Mouse (Mus musculus) lung, embryonic 14.5 days (tissue): Measurements from ENCODE around the gene Tpm3. TPM values are rescaled to one million over a fixed set of nuclear protein-coding genes. Genes with fewer than 3 reads are reported as not detected.

Source experiments
- ATAC-seq: fragments of 200-750 bp; cut with Nextera tagmentation; 2 replicates; pipeline ENCODE4 v1.8.0; 2017; ENCODE audit warnings: mild to moderate bottlenecking, moderate TSS enrichment, moderate library complexity; ENCODE audit not compliant: insufficient read depth
- DNase-seq: peaks from one replicate; pipeline ENCODE4 v3.0.0-alpha.2; 2015
- H3K27ac ChIP-seq: fragments of 300-500 bp; sonication (generic); 2 replicates; pipeline ENCODE4 v1.5.1; 2014; ENCODE audit warnings: low read depth, mild to moderate bottlenecking, moderate library complexity
- H3K27me3 ChIP-seq: fragments of 300-500 bp; sonication (generic); 2 replicates; pipeline ENCODE4 v1.6.1; 2014; ENCODE audit warnings: low read length, control low read depth; ENCODE audit not compliant: insufficient read depth
- H3K36me3 ChIP-seq: fragments of 300-500 bp; sonication (generic); 2 replicates; pipeline ENCODE4 v1.6.1; 2014; ENCODE audit warnings: control low read depth; ENCODE audit not compliant: insufficient read depth
- H3K4me1 ChIP-seq: fragments of 300-500 bp; sonication (generic); 2 replicates; pipeline ENCODE4 v1.6.1; 2014; ENCODE audit warnings: antibody characterized with exemption, control low read depth; ENCODE audit not compliant: insufficient read depth
- H3K4me2 ChIP-seq: fragments of 300-500 bp; sonication (generic); 2 replicates; pipeline ENCODE4 v1.6.1; 2014; ENCODE audit warnings: mild to moderate bottlenecking
- H3K4me3 ChIP-seq: fragments of 300-500 bp; sonication (generic); 2 replicates; pipeline ENCODE4 v1.5.1; 2014; ENCODE audit warnings: low read depth, low read length
- H3K9ac ChIP-seq: fragments of 300-500 bp; sonication (generic); 2 replicates; pipeline ENCODE4 v1.6.1; 2014
- H3K9me3 ChIP-seq: fragments of 300-500 bp; sonication (generic); 2 replicates; pipeline ENCODE4 v1.6.1; 2016; ENCODE audit warnings: low read depth, low read length, control low read depth
- CTCF ChIP-seq: IDR thresholded peaks from 2 replicates; pipeline ENCODE4 v1.5.1; 2016; ENCODE audit warnings: antibody characterized with exemption, low read depth
- WGBS: fragments of 180-500 bp; shearing (Covaris S2); extraction: QIAGEN DNeasy Blood & Tissue Kit; methylation state at CpG from one replicate; pipeline ENCODE4 v1.1.7; 2014; 5-methylcytosine and 5-hydroxymethylcytosine counted together
- polyA plus RNA-seq: library from polyadenylated mRNA; unstranded; fragments of >200 nt; fragmentation: Nextera tagmentation; extraction: Ambion mirVana; gene quantifications from 2 replicates; pipeline ENCODE4 v1.2.1, GENCODE M21; 2014

Gene Tpm3
- polyA plus RNA-seq, 1 experiment from 2014 or later = 634 TPM

DNA sequence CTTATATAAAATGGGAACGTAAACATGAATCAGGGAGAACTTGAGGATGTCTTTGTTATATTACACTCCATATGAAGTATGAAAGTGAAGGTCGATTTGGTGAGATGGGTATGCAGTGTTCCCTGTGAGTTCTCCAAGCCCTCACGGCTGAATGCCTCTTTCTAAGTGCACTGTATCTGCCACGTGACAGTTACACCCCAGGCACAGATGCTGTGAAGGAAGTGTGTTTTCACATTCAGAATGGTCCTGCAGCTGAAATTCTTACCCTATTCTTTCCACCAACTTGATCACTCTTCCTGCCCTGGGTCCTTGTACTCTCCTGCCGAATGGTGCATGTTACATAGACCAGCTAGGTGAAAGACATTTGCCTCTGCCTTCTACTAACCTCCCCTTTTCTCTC lies 25.5 kb downstream of the Tpm3 start:
- no peak for TF ChIP-seq CTCF
- no peaks in the 10 kb centered on the region for H3K9me3 ChIP-seq
- WGBS = 82% methylated on average over 5 of the region's 5 CpGs
- H3K4me2 ChIP-seq = no peak overlapping the region
- H3K27me3 ChIP-seq = no peaks in the 10 kb centered on the region
- H3K4me1 ChIP-seq = no peaks in the 10 kb centered on the region
- ATAC-seq = no peak
- H3K36me3 ChIP-seq = peaks cover 68% of the 10 kb centered on the region
- no peak for DNase-seq
- no peak overlapping the region for H3K4me3 ChIP-seq
- no peak overlapping the region for H3K9ac ChIP-seq
- H3K27ac ChIP-seq = no peak overlapping the region

DNA sequence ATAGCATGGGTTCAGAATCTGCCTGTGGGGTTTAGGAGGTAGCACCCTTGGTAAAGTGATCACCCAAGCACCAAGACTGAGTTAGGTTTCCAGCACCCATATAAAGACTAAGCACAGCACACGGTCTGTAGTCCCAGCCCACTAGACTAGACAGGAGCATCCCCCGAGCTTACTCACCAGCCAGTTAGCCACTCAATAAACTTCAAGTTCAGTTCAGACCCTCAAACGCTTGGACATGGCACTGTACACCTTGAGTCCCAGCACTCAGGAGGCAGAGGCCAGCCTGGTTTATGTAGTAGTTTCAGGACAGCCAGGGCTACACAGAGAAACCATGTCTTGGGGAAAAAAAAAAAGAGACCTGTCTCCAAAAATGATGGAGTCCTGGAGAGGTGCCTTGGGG lies 28.6 kb downstream of the Tpm3 start:
- Histone ChIP-seq H3K9me3 (no peaks in the 10 kb centered on the region), H3K9ac (no peak overlapping the region), H3K36me3 (peaks cover 39% of the 10 kb centered on the region), H3K4me3 (no peak overlapping the region), H3K27ac (no peak overlapping the region), H3K4me2 (no peak overlapping the region), H3K4me1 (no peaks in the 10 kb centered on the region), H3K27me3 (no peaks in the 10 kb centered on the region)
- no peak for TF ChIP-seq CTCF
- no peak for DNase-seq
- WGBS = 83% methylated on average over 3 of the region's 3 CpGs
- ATAC-seq = no peak

DNA sequence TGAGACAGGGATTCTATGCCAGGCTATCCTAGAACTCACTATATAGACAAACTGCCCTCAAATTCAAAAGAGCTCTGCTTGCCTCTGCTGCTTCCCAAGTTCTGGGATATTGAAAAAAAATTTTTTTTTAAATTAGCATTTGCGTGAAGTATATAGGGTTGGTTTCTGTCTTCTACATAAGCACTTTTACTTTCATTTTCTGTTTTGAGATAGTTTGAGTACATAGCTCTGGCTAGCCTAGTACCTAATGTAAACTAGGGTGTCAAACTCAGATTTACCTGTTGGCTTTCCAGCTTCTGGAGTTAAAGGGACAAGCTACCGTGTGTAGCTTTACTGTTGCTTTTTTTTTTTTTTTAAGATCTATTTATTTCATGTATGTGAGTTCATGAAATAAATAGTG lies 29.2 kb downstream of the Tpm3 start:
- ATAC-seq (no peak), DNase-seq (no peak)
- Histone ChIP-seq H3K27me3 (no peaks in the 10 kb centered on the region), H3K9ac (no peak overlapping the region), H3K9me3 (no peaks in the 10 kb centered on the region), H3K4me2 (no peak overlapping the region), H3K36me3 (peaks cover 33% of the 10 kb centered on the region), H3K4me1 (no peaks in the 10 kb centered on the region), H3K27ac (no peak overlapping the region), H3K4me3 (no peak overlapping the region)
- 92% methylated on average over 2 of the region's 2 CpGs for WGBS
- TF ChIP-seq CTCF = no peak

DNA sequence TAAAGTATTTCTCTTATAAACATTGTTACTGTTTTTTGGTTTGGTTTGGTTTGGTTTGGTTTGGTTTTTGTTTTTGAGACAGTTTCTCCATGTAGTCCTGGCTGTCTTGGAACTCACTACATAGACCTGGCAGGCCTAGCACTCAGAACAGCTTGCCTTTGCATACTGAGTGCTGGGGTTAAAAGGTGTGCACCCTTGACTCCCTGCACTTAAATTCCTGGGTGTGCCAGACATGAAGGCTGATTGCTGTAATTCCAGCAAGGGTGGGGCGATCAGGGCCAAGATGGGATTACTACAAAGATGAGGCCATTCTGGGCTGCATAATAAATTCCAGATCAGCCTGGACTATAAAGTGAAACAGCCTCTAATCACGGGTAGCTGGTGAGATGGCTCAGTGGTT lies 29.8 kb downstream of the Tpm3 start:
- H3K27ac ChIP-seq = no peak overlapping the region
- H3K9ac ChIP-seq = no peak overlapping the region
- peaks cover 29% of the 10 kb centered on the region for H3K36me3 ChIP-seq
- no peak for TF ChIP-seq CTCF
- DNase-seq = no peak
- H3K27me3 ChIP-seq = no peaks in the 10 kb centered on the region
- ATAC-seq = no peak
- no peak overlapping the region for H3K4me2 ChIP-seq
- no peaks in the 10 kb centered on the region for H3K4me1 ChIP-seq
- no peak overlapping the region for H3K4me3 ChIP-seq
- 85% methylated on average over 2 of the region's 2 CpGs for WGBS
- H3K9me3 ChIP-seq = no peaks in the 10 kb centered on the region

DNA sequence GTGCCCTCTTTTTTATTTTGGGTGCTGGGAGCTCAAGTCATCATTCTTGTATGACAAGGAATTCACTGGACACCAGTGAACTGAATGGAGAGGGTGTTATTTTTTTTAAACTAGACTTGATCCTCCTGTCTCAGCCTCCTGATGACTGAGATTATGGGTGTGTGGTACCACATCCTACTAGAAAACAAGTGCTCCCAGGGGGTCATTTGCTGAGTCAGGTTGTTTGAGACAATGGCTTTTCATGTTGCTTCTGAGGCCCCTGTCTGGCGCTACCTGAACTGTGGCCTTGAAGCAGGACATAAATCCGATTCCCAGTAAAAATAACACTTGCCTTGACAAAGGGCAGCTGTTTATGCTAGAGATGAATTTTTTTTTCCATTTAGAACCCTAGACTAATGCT lies 30.7 kb downstream of the Tpm3 start:
- 67% methylated on average over 2 of the region's 2 CpGs for WGBS
- Histone ChIP-seq H3K36me3 (peaks cover 21% of the 10 kb centered on the region), H3K4me2 (no peak overlapping the region), H3K9me3 (no peaks in the 10 kb centered on the region), H3K4me3 (no peak overlapping the region), H3K27ac (no peak overlapping the region), H3K9ac (no peak overlapping the region), H3K27me3 (no peaks in the 10 kb centered on the region), H3K4me1 (no peaks in the 10 kb centered on the region)
- TF ChIP-seq CTCF = no peak
- ATAC-seq = no peak
- DNase-seq = no peak

DNA sequence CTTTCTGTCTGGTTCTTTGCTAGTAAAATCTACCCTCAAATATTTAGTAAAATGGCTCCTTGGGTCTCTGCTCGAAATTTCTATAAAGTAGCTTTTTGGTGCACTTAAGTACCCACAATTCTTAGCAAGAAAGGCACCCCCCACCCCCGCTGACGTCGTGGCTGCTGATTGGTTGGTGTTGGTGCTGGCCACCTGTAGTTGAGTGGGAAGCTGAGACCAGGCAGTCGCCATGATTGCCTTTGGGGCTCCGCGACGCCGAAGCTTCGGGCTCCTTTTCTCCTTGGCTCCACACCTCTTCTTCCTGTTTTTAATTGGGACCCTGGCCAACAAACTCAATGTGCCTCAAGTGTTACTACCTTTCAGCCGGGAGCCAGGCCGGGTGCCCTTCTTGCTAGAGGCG lies 31.5 kb downstream of the Tpm3 start, which contains the start of gene Nup210l:
TSS of gene Nup210l (plus strand) at position 195 of the 400 bp plus-strand sequence.
- no peaks in the 10 kb centered on the region for H3K4me1 ChIP-seq
- H3K4me2 ChIP-seq = no peak within 1 kb of the TSS
- no peak within 1 kb of the TSS for H3K4me3 ChIP-seq
- H3K9ac ChIP-seq = no peak within 1 kb of the TSS
- ATAC-seq (no peak), DNase-seq (no peak)
- TF ChIP-seq CTCF = no peak
- H3K36me3 ChIP-seq = peaks cover 13% of the 10 kb centered on the region
- 85% methylated on average over 13 of the region's 13 CpGs for WGBS
- H3K27ac ChIP-seq = no peak within 1 kb of the TSS
- no peaks in the 10 kb centered on the region for H3K9me3 ChIP-seq
- H3K27me3 ChIP-seq = no peaks in the 10 kb centered on the region

DNA sequence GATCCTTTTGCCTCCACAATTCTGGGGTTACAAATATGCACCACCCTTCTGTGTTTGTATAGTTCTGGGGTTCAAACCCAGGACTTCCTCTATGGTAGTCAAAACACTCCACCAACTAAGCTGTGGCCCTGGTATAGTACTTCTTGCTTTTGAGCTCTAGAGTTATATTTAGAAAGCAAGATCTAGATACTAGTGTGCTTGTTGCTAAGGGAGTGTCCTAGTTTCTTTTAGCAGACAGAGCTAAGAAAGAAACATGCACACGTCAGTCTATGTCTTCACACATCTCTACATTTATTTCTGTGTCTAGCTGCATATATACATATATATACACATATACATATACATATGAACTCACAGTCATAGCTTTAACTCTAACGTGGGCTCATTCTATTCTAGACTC lies 39.3 kb downstream of the Tpm3 start:
- Histone ChIP-seq H3K4me2 (no peak overlapping the region), H3K9ac (no peak overlapping the region), H3K27ac (no peak overlapping the region), H3K4me3 (no peak overlapping the region), H3K9me3 (no peaks in the 10 kb centered on the region), H3K27me3 (no peaks in the 10 kb centered on the region), H3K36me3 (no peaks in the 10 kb centered on the region), H3K4me1 (no peaks in the 10 kb centered on the region)
- ATAC-seq = no peak
- TF ChIP-seq CTCF = no peak
- no peak for DNase-seq
- 76% methylated on average over 2 of the region's 2 CpGs for WGBS

DNA sequence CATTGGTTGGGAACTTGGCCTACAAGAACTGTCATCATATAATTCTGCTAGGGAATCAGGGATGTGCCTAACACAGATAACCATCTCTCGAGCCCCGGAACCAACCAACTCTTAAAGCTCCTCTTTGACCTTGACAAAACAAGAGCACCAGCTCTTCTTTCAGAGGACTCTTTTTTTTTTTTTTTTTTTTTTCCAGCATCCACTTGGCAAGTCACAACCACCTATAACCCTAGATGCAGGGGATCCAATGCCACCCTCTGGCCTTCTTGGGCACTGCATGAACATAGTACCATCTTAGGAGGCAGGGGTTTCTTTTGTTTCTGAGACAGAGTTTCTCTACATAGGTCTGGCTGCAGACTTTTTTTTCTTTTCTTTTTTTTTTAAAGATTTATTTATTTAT lies 41.9 kb downstream of the Tpm3 start:
- TF ChIP-seq CTCF = peak; percentile 25; the same call in 1 of the 2 replicates
- no peaks in the 10 kb centered on the region for H3K4me1 ChIP-seq
- H3K27me3 ChIP-seq = no peaks in the 10 kb centered on the region
- no peaks in the 10 kb centered on the region for H3K9me3 ChIP-seq
- H3K4me2 ChIP-seq = no peak overlapping the region
- DNase-seq (no peak), ATAC-seq (no peak)
- no peak overlapping the region for H3K4me3 ChIP-seq
- no peak overlapping the region for H3K9ac ChIP-seq
- WGBS = 58% methylated on average over 2 of the region's 2 CpGs
- H3K36me3 ChIP-seq = no peaks in the 10 kb centered on the region
- no peak overlapping the region for H3K27ac ChIP-seq
